Mouse (Mus musculus) frontal cortex, postnatal 14 days (tissue): ENCODE measurements at regions not wholly inside any gene's neighbourhood (a gene's known extent, or its start where the extent isn't known, plus 50 kb on each side); places are given as distances from the start of the nearest gene placed in this dataset.

Source experiments
- DNase-seq, 2 experiments: peaks; one replicate each; pipeline ENCODE4 v3.0.0; 2022; ENCODE audit warnings: low spot score in 2 of 2

- no peak for DNase-seq
Measured at GRCm38 (mm10) chrX:12366801-12367200, 206.6 kb upstream of the Bcor start.

GRCm38 (mm10) chrX:12373670-12374069 is 213.5 kb upstream of the Bcor start:
- no peak for DNase-seq

- no peak for DNase-seq
Measured at GRCm38 (mm10) chrX:12375796-12376195, 211.8 kb upstream of the Atp6ap2 start.

DNA sequence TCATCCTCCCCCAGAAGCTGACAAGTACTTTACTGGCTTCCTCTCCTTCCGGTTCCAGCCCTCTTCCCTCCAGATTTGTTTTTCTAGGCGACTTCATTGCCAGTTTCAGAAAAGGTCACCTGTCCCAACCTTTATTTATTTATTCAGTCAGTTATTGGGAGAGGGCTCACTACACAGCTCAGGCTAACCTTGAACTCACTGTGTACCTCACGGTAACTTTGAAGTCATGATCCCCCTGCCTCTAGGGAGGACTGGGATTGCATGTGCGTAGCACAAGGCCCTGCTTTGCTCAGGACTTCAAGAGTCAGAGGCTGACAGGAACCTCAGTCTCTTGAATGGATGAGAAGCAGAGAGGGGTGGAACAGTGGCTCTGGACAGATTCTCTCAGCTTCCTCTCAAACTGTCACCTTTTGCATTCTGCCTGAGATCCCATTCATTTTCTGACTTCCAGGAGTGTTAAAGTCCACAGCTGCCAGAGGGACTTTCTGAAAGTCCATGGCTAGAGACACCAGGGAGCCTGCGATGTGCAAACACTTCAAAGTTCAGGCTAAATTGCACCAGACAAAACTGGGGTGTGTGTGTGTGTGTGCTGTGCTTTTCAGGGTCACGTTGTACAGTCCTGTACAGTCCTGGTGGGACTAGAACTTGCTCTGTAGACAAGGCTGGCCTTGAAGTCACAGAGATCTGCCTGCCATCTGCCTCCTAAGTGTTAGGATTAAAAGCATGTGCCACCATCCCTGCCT is 211.2 kb upstream of the Atp6ap2 start:
- DNase-seq: no peak

DNA sequence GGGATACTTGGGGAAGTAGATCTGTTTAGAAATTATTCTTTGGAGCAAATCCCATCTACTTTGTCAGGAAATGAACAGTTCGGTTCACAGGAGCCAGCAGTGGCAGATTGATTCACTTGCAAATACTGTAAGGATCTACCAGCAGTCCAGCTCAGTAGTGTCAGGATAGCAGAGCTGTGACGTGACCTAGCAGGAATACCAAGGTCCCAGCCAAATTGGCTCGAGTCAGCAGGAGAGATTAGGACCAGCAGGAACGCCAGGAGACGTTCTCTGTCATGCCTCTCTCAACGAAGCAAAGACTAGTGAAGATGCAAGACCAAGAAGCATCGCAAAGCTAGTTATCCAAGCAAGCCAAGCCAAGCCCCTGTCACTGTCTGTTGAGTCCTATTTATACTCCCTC is 210.2 kb upstream of the Atp6ap2 start:
- no peak for DNase-seq

GRCm38 (mm10) chrX:12392145-12392825 is 195.3 kb upstream of the Atp6ap2 start:
- no peak for DNase-seq

- DNase-seq: no peak
Measured at GRCm38 (mm10) chrX:12409319-12409718, 178.3 kb upstream of the Atp6ap2 start.

GRCm38 (mm10) chrX:12425566-12425965 is 162.0 kb upstream of the Atp6ap2 start:
- no peak for DNase-seq

DNA sequence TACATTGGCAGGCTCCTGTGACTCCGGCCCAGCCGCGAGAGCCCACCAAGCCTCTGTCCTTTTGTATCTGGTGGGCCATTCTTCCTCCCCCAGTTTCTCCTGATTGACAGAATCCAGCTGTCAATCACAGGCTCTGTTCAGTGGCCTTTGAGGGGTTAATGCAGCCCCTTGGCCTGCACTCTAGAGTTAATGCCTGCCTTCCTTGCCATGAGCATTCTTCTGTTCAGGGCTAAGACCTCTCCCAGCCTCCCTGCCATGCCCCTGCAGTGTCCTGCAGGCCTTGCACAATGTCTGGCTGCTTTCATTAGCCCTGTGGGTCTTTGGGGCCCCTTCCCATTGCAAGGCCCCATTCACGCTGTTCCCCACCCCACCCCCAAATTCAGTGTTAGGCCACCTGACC is 160.9 kb upstream of the Atp6ap2 start:
- DNase-seq: no peak

DNA sequence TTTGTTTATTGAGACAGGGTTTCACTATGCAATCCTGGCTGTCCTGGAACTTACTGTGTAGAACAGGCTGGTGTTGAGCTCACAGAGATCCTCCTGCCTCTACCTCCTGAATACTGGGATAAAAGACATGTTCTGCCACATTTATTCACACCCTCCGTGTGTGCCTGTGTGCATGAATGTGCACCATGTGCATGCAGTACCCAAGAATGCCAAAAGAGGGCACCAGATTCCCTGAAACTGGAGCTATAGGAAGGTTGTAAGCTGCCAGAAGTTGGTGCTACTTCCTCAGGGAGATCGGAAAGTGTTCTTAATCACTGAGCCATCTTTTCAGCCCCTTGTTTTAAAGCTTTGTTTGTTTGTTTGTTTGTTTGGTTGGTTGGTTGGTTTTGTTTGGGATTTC is 155.3 kb upstream of the Atp6ap2 start:
- DNase-seq: no peak

DNA sequence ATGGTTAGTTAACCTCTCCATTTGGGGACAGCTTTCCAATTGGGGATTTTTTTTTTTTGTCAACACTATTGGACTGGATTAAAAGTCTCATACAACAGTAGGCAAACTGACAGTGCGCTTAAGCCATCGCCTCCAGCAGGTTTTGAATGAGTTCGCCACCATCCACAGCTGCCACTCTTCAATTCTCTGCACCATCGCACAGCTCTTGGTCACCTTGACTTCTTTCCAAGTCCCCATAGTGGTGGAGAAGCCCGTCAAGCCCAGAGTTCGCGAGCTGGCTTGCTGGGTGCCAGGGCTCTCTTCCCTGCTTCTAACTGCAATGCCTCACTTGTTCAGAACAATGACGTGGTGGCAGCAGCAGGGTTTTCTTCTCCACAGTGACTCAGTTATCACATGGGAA is 151.9 kb upstream of the Atp6ap2 start:
- no peak for DNase-seq

- DNase-seq: no peak
Measured at GRCm38 (mm10) chrX:12436106-12436505, 151.5 kb upstream of the Atp6ap2 start.

DNA sequence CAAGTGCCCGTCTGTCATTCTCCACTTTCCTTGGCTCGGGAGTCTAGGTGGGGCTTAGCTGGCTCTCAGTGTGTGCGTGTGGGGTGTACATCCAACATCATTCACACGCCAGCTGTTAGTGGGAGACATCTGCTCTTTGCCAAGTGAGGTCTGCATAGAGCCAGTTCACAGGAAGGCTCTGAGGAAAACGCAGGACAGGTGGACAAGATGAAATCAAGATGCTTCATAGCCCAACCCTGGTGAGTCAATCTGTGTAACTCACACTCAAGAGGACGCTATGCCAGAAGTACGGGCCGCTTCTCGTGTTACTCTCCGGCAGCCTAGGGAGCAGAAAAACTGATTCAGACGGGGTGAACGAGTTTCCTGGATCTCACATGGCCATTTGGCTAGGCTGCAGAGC is 148.2 kb upstream of the Atp6ap2 start:
- DNase-seq: peak; percentile 5 to 11

DNA sequence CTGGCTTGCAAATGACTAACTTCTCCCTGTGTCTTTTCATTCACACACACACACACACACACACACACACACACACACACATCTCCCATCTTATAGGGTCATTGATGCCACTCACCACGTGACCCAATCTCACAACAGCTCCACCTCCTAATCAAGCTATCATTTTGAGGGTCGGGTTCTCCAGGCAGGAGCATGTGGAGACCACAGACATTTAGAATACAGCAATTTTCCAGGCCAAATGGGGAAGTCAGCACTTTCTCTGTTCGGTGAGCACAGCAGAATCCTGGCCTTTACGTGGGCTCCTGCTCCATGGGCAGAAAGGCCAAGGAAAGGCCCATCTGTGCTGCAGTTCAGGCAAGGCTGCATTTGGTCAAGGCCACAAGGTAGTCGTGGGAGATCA is 143.8 kb upstream of the Atp6ap2 start:
- no peak for DNase-seq

- DNase-seq: no peak
Measured at GRCm38 (mm10) chrX:12445093-12445492, 142.5 kb upstream of the Atp6ap2 start.

DNA sequence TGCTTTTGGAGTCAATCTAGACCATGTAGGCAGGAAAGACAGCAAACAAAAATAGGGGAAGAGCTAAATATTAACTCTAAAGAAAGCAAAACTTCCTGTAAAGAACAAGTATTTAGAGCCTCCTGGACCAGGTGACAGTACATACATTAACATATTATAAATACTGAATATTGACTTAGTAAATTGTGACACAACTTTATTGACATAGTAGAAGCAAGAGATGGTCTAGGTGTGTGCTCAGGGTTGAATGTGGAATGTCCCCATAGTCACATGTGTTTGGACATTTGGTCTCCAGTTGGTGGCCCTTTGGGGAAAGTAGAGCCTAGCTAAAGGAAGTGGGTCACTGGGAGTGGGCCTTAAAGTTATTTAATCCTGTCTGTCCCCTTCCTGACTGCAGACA is 139.6 kb upstream of the Atp6ap2 start:
- no peak for DNase-seq

DNA sequence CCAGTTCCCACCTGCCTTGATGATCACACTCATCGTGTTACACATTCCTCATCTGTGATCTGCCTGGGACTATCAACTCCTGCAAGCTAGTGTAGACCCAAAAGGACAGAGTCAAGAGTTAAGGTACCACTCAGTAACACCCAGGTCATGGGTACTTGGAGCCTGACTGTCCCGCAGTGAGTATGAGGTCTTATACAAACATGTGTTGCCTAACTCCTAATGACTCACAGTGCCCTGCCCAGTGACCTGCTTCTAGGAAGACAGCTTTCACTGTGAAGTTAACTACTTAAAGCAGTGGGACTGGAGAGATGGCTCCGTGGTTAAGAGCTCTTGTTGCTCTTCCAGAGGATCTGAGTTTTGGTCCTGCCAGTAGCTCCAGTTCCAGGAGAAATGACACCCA is 137.9 kb upstream of the Atp6ap2 start:
- no peak for DNase-seq

GRCm38 (mm10) chrX:12452979-12453769 is 134.4 kb upstream of the Atp6ap2 start:
- no peak for DNase-seq

DNA sequence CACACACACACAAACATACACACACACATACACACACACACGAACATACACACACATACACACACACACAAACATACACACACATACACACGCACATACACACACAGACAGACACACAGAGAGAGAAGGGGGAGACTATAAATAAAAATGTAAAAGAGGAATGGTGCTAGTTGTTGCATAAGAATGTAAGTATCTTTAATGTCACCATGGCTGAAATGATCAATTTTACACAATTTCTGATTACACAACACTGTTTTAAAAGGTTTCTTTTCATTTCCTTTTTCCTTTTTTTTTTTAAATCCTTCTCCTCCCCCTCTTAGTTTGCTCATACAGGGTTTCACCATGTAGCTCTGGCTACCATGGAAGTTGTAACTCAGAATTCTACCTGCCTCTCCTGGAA is 125.9 kb upstream of the Atp6ap2 start:
- no peak for DNase-seq

DNA sequence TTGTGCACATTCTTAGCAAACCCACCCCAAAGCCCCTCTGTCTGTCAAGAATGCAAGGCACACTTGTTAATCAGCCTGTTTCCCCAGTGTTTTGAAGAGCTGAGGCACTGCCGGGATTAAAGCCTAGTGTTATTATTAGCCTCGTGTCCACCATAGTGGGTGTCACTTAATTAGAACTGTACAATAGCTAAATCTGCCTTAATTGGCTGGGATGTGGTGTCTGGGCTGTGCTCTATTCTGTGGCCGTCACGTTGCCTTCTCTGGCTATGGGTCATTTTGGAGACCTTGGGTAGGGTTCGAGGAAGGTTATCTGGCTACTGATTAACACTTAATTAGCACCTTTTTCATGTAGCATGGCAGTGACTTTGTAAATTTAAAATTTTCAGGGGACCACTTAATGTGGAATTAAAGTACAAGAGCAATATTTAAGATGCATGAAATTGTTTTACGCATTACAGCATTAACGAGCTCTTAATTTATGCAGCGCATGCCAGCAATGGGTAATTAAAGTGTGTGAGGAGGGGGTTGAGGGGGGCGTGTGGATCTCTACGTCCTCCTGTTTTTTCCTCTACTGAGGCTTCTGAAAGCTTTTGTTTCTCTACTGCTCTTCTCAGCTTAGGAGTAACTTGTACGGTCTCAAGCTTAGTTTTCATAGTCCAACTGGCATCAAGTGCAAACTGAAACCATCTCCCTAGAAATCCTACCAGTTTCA is 124.5 kb upstream of the Atp6ap2 start:
- DNase-seq: no peak

DNA sequence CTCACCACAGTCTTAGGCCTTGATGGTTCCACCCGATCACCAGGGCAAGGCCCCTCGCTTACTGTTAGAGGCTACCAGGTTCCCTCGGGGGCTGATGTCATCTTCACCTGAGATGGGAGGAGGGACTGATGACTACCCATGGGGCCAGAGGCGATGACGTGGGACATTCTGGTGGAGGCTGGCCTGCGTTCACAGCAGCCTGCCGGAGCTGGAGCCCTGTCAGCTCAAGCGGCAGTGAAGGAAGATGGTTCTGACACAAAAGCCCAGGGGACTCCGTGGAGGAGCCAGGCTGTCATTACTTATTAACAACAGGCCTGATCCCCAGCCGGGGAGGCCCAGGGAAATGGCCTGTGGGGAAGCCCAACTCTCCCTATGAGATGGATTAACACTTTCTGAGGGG is 121.3 kb upstream of the Atp6ap2 start:
- DNase-seq: no peak

DNA sequence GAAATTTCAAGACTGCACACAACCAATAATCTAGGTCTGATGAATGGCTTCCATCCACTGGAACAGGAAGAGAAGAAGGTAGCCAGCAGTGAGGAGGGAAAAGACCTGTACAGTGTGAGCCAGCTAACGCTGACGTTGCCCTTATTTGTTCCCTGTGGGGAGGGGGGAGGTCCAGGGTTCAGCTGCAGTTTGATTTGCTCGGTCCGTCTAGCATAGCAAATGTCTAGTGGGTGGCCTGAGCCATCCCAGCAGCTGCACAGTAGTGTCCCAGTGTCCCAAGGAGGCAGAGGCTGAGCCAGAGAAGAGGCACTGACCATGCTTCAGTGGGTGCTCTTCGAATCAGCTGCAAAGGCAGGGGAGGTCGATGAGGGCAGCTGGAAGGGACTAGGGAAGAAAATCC is 120.7 kb upstream of the Atp6ap2 start:
- no peak for DNase-seq
